Mouse (Mus musculus) midbrain, embryonic 11.5 days (tissue): ENCODE measurements at regions not wholly inside any gene's neighbourhood (a gene's known extent, or its start where the extent isn't known, plus 50 kb on each side); places are given as distances from the start of the nearest gene placed in this dataset.

Experiments
- ATAC-seq: fragments of 200-750 bp; cut with Nextera tagmentation; 2 replicates; pipeline ENCODE4 v1.8.0; 2017; ENCODE audit warnings: moderate TSS enrichment, moderate library complexity; ENCODE audit not compliant: low FRiP score
- DNase-seq: peaks from one replicate; pipeline ENCODE4 v3.0.0; 2015; ENCODE audit warnings: low spot score; ENCODE audit errors: missing footprints
- H3K27ac ChIP-seq: fragments of 300-500 bp; sonication (generic); 2 replicates; pipeline ENCODE4 v1.5.1; 2014; ENCODE audit warnings: low read depth, low read length
- H3K27me3 ChIP-seq: fragments of 300-500 bp; sonication (generic); 2 replicates; pipeline ENCODE4 v1.6.1; 2014; ENCODE audit warnings: mild to moderate bottlenecking, low read length, moderate library complexity, mixed read lengths; ENCODE audit not compliant: control insufficient read depth, insufficient read depth
- H3K36me3 ChIP-seq: fragments of 300-500 bp; sonication (generic); 2 replicates; pipeline ENCODE4 v1.6.1; 2014; ENCODE audit warnings: mild to moderate bottlenecking, low read length, moderate library complexity, mixed read lengths; ENCODE audit not compliant: control insufficient read depth, insufficient read depth
- H3K4me1 ChIP-seq: fragments of 300-500 bp; sonication (generic); 2 replicates; pipeline ENCODE4 v1.6.1; 2014; ENCODE audit warnings: low read length; ENCODE audit not compliant: control insufficient read depth, insufficient read depth
- H3K4me2 ChIP-seq: fragments of 300-500 bp; sonication (generic); 2 replicates; pipeline ENCODE4 v1.6.1; 2014; ENCODE audit warnings: mild to moderate bottlenecking, moderate library complexity
- H3K4me3 ChIP-seq: fragments of 300-500 bp; sonication (generic); 2 replicates; pipeline ENCODE4 v1.5.1; 2014; ENCODE audit warnings: low read depth, low read length
- H3K9ac ChIP-seq: fragments of 300-500 bp; sonication (generic); 2 replicates; pipeline ENCODE4 v1.6.1; 2014; ENCODE audit warnings: low read length
- H3K9me3 ChIP-seq: fragments of 300-500 bp; sonication (generic); 2 replicates; pipeline ENCODE4 v1.6.1; 2016; ENCODE audit warnings: low read length; ENCODE audit not compliant: control insufficient read depth
- WGBS: fragments of 180-500 bp; shearing (Covaris S2); extraction: QIAGEN DNeasy Blood & Tissue Kit; methylation state at CpG from one replicate; pipeline ENCODE4 v1.1.7; 2014; 5-methylcytosine and 5-hydroxymethylcytosine counted together

- DNase-seq (peak; percentile 89), ATAC-seq (no peak)
- H3K27ac ChIP-seq, result no peak overlapping the region
- H3K4me2 ChIP-seq, result no peak overlapping the region
- H3K9ac ChIP-seq, result no peak overlapping the region
- no peaks in the 10 kb centered on the region for H3K36me3 ChIP-seq
- no peaks in the 10 kb centered on the region for H3K4me1 ChIP-seq
- WGBS, result 84% methylated on average over 1 of the region's 1 CpGs
- H3K27me3 ChIP-seq, result no peaks in the 10 kb centered on the region
- no peak overlapping the region for H3K4me3 ChIP-seq
- H3K9me3 ChIP-seq, result no peaks in the 10 kb centered on the region
These were observed 339.1 kb upstream of the Msl3l2 start for GRCm38 (mm10) chr10:55767571-55767970.

GRCm38 (mm10) chr10:55769642-55770041, 337.1 kb upstream of the Msl3l2 start:
- Histone ChIP-seq H3K9ac (no peak overlapping the region), H3K27ac (no peak overlapping the region), H3K4me2 (no peak overlapping the region), H3K4me1 (no peaks in the 10 kb centered on the region), H3K27me3 (no peaks in the 10 kb centered on the region), H3K9me3 (no peaks in the 10 kb centered on the region), H3K36me3 (no peaks in the 10 kb centered on the region), H3K4me3 (no peak overlapping the region)
- WGBS, result 65% methylated on average over 6 of the region's 6 CpGs
- DNase-seq (no peak), ATAC-seq (peak; percentile 59; the same call in 1 of the 2 replicates)

- Histone ChIP-seq H3K9ac (no peak overlapping the region), H3K36me3 (no peaks in the 10 kb centered on the region), H3K4me2 (no peak overlapping the region), H3K27me3 (no peaks in the 10 kb centered on the region), H3K9me3 (no peaks in the 10 kb centered on the region), H3K27ac (no peak overlapping the region), H3K4me1 (no peaks in the 10 kb centered on the region), H3K4me3 (no peak overlapping the region)
- WGBS, result 88% methylated on average over 2 of the region's 2 CpGs
- DNase-seq (no peak), ATAC-seq (no peak)
These were observed 323.8 kb upstream of the Msl3l2 start for GRCm38 (mm10) chr10:55782674-55783469.

- Histone ChIP-seq H3K9me3 (no peaks in the 10 kb centered on the region), H3K4me1 (no peaks in the 10 kb centered on the region), H3K27ac (no peak overlapping the region), H3K27me3 (no peaks in the 10 kb centered on the region), H3K36me3 (no peaks in the 10 kb centered on the region), H3K4me2 (no peak overlapping the region), H3K9ac (no peak overlapping the region), H3K4me3 (no peak overlapping the region)
- DNase-seq, result peak; percentile 83
- ATAC-seq, result no peak
- WGBS, result 87% methylated on average over 2 of the region's 2 CpGs
These were observed 292.8 kb upstream of the Msl3l2 start for GRCm38 (mm10) chr10:55813966-55814365.

GRCm38 (mm10) chr10:55851361-55851760, 255.4 kb upstream of the Msl3l2 start:
- ATAC-seq (no peak), DNase-seq (no peak)
- no peak overlapping the region for H3K27ac ChIP-seq
- no peaks in the 10 kb centered on the region for H3K4me1 ChIP-seq
- no peak overlapping the region for H3K4me3 ChIP-seq
- no peaks in the 10 kb centered on the region for H3K27me3 ChIP-seq
- no peak overlapping the region for H3K4me2 ChIP-seq
- H3K9me3 ChIP-seq, result no peaks in the 10 kb centered on the region
- 85% methylated on average over 2 of the region's 2 CpGs for WGBS
- no peak overlapping the region for H3K9ac ChIP-seq
- no peaks in the 10 kb centered on the region for H3K36me3 ChIP-seq

GRCm38 (mm10) chr10:55892606-55893005, 214.1 kb upstream of the Msl3l2 start:
- Histone ChIP-seq H3K9me3 (no peaks in the 10 kb centered on the region), H3K27ac (no peak overlapping the region), H3K9ac (no peak overlapping the region), H3K36me3 (no peaks in the 10 kb centered on the region), H3K4me1 (no peaks in the 10 kb centered on the region), H3K4me2 (no peak overlapping the region), H3K4me3 (no peak overlapping the region), H3K27me3 (no peaks in the 10 kb centered on the region)
- no peak for DNase-seq
- 83% methylated on average over 3 of the region's 3 CpGs for WGBS
- no peak for ATAC-seq

- 36% methylated on average over 4 of the region's 4 CpGs for WGBS
These were observed 177.6 kb upstream of the Msl3l2 start for GRCm38 (mm10) chr10:55929100-55929499.

GRCm38 (mm10) chr10:55933993-55934392, 172.7 kb upstream of the Msl3l2 start:
- H3K4me3 ChIP-seq, result no peak overlapping the region
- ATAC-seq, result no peak
- H3K9ac ChIP-seq, result no peak overlapping the region
- no peaks in the 10 kb centered on the region for H3K27me3 ChIP-seq
- H3K4me2 ChIP-seq, result no peak overlapping the region
- no peak for DNase-seq
- H3K36me3 ChIP-seq, result no peaks in the 10 kb centered on the region
- H3K9me3 ChIP-seq, result no peaks in the 10 kb centered on the region
- no peak overlapping the region for H3K27ac ChIP-seq
- 63% methylated on average over 2 of the region's 2 CpGs for WGBS
- H3K4me1 ChIP-seq, result no peaks in the 10 kb centered on the region

More at GRCm38 (mm10) chr10:55929100-55929499, 177.6 kb upstream of the Msl3l2 start:
- no peak overlapping the region for H3K4me2 ChIP-seq
- no peaks in the 10 kb centered on the region for H3K36me3 ChIP-seq
- ATAC-seq, result no peak
- no peak for DNase-seq
- no peaks in the 10 kb centered on the region for H3K4me1 ChIP-seq
- no peak overlapping the region for H3K27ac ChIP-seq
- no peaks in the 10 kb centered on the region for H3K27me3 ChIP-seq
- no peak overlapping the region for H3K4me3 ChIP-seq
- H3K9me3 ChIP-seq, result no peaks in the 10 kb centered on the region
- H3K9ac ChIP-seq, result no peak overlapping the region

GRCm38 (mm10) chr10:55935447-55935846, 171.3 kb upstream of the Msl3l2 start:
- Histone ChIP-seq H3K4me2 (no peak overlapping the region), H3K9ac (no peak overlapping the region), H3K4me1 (no peaks in the 10 kb centered on the region), H3K36me3 (no peaks in the 10 kb centered on the region), H3K9me3 (no peaks in the 10 kb centered on the region), H3K27me3 (no peaks in the 10 kb centered on the region), H3K27ac (no peak overlapping the region), H3K4me3 (no peak overlapping the region)
- DNase-seq (no peak), ATAC-seq (no peak)
- WGBS, result 88% methylated on average over 2 of the region's 2 CpGs
